Mouse (Mus musculus) heart, embryonic 16.5 days (tissue): ENCODE data around the gene Cacna2d4. TPM values are rescaled to one million over a fixed set of nuclear protein-coding genes. Genes with fewer than 3 reads are reported as not detected.

ENCODE experiments used
- ATAC-seq: fragments of 200-750 bp; cut with Nextera tagmentation; replicated peaks from 2 replicates; pipeline ENCODE4 v1.8.0; 2017; ENCODE audit warnings: moderate number of reproducible peaks; ENCODE audit not compliant: insufficient read depth, low FRiP score; ENCODE audit errors: extremely low read depth
- H3K27ac ChIP-seq: fragments of 300-500 bp; sonication (generic); 2 replicates; pipeline ENCODE4 v1.5.1; 2014; ENCODE audit warnings: mild to moderate bottlenecking, low read length, control low read depth, moderate library complexity
- H3K27me3 ChIP-seq: fragments of 300-500 bp; sonication (generic); 2 replicates; pipeline ENCODE4 v1.6.1; 2014; ENCODE audit warnings: low read length, mixed read lengths; ENCODE audit not compliant: control insufficient read depth, insufficient read depth
- H3K36me3 ChIP-seq: fragments of 300-500 bp; sonication (generic); 2 replicates; pipeline ENCODE4 v1.6.1; 2014; ENCODE audit not compliant: control insufficient read depth, insufficient read depth
- H3K4me1 ChIP-seq: fragments of 300-500 bp; sonication (generic); 2 replicates; pipeline ENCODE4 v1.6.1; 2014; ENCODE audit warnings: low read length, mixed read lengths; ENCODE audit not compliant: control insufficient read depth, insufficient read depth
- H3K4me2 ChIP-seq: fragments of 300-500 bp; sonication (generic); 2 replicates; pipeline ENCODE4 v1.6.1; 2014; ENCODE audit warnings: low read depth, mild to moderate bottlenecking, control low read depth, low read length
- H3K4me3 ChIP-seq: fragments of 300-500 bp; sonication (generic); 2 replicates; pipeline ENCODE4 v1.5.1; 2014; ENCODE audit warnings: mild to moderate bottlenecking, control low read depth, low read length
- H3K9ac ChIP-seq: fragments of 300-500 bp; sonication (generic); 2 replicates; pipeline ENCODE4 v1.6.1; 2014; ENCODE audit warnings: low read length, control low read depth
- H3K9me3 ChIP-seq: fragments of 300-500 bp; sonication (generic); replicated peaks from 2 replicates; pipeline ENCODE4 v1.6.1; 2016; ENCODE audit warnings: low read length; ENCODE audit not compliant: control insufficient read depth
- WGBS: fragments of 180-500 bp; shearing (Covaris S2); extraction: QIAGEN DNeasy Blood & Tissue Kit; methylation state at CpG from one replicate; pipeline ENCODE4 v1.1.7; 2014; 5-methylcytosine and 5-hydroxymethylcytosine counted together
- polyA plus RNA-seq: library from polyadenylated mRNA; unstranded; fragments of >200 nt; fragmentation: Nextera tagmentation; extraction: Ambion mirVana; gene quantifications from 2 replicates; pipeline ENCODE4 v1.2.1, GENCODE M21; 2015

The Cacna2d4 gene
- polyA plus RNA-seq, result 0.36 and 0.45 TPM in 2 replicates

DNA sequence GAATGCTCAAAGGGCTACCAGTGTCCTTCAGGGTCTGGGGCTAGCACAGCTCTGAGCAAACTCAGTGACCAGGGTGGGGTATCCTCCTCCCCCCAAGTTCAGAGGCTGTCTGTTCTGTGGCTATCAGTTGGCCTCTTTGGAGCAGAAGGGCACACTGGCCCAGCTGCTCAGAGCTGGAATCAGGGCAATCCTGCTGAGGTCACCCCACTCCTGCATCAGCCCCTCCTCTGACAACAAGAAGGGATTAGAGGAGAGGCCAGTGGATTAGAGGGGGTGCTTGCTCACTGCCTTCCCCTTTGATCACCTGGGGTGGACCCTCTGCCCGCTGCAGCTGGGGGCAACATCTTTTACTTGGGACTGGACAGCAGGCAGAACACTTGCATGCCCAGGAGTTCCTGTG, at the start of gene Cacna2d4:
Gene Cacna2d4, plus strand, starts transcription at position 286 of the 400 bp plus-strand sequence.
- no peak within 1 kb of the TSS for H3K27ac ChIP-seq
- no peaks in the 10 kb centered on the region; the same call in 1 of the 2 replicates for H3K4me1 ChIP-seq
- H3K4me3 ChIP-seq, result no peak within 1 kb of the TSS
- ATAC-seq, result no peak
- H3K36me3 ChIP-seq, result no peaks in the 10 kb centered on the region
- no peak within 1 kb of the TSS for H3K9ac ChIP-seq
- WGBS, result 33% methylated on average over 1 of the region's 1 CpGs
- no peaks in the 10 kb centered on the region for H3K9me3 ChIP-seq
- H3K4me2 ChIP-seq, result no peak within 1 kb of the TSS
- peaks cover 2% of the 10 kb centered on the region; the same call in 1 of the 2 replicates for H3K27me3 ChIP-seq

DNA sequence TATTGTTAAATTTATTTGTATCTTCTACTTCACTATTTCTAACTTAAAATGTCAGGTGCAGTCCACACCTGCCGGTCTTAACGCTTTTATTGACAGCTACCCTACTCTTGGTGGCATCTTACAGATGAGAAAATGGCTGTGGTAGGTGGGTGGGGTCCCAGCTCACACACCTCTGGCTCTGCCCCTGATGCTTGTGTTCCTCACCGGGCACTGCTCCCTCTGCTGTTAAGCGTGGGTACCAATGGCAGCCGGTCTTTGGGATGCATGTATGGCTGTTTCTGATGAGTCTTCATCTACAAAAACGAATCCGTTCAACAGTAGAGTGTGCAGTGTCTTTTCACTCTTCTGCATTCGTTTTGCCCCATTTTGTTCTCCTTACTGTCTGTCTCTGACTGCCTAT, 49.7 kb upstream of the Cacna2d4 start:
- Histone ChIP-seq H3K9ac (no peak overlapping the region), H3K9me3 (no peaks in the 10 kb centered on the region), H3K27me3 (no peaks in the 10 kb centered on the region), H3K4me3 (no peak overlapping the region), H3K4me1 (peaks cover 51% of the 10 kb centered on the region), H3K36me3 (peaks cover 8% of the 10 kb centered on the region; the same call in 1 of the 2 replicates), H3K27ac (no peak overlapping the region), H3K4me2 (no peak overlapping the region)
- ATAC-seq, result no peak
- WGBS, result 64% methylated on average over 8 of the region's 8 CpGs

DNA sequence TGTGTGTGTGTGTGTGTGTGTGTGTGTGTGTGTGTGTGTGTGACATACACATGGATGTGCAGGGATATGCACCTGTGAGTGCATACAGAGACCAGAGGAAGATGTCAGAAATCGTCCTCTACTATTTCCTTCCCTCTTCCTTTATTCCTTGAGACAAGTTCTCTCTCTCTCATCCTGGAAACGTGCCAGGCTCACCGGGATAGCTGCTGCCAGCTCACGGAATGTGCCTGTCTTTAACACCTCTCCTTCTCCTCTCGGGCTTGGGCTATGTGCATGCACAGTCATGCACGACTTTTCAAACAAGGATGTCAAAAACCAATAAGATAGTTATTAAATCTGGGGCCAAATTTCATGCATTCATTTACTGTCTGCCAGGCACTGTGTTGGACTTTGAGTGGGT, 48.7 kb upstream of the Cacna2d4 start:
- Histone ChIP-seq H3K4me2 (no peak overlapping the region), H3K4me3 (no peak overlapping the region), H3K9ac (no peak overlapping the region), H3K27ac (no peak overlapping the region), H3K27me3 (no peaks in the 10 kb centered on the region), H3K9me3 (no peaks in the 10 kb centered on the region), H3K36me3 (peaks cover 12% of the 10 kb centered on the region; the same call in 1 of the 2 replicates), H3K4me1 (peaks cover 44% of the 10 kb centered on the region)
- no peak for ATAC-seq
- 34% methylated on average over 6 of the region's 6 CpGs for WGBS

DNA sequence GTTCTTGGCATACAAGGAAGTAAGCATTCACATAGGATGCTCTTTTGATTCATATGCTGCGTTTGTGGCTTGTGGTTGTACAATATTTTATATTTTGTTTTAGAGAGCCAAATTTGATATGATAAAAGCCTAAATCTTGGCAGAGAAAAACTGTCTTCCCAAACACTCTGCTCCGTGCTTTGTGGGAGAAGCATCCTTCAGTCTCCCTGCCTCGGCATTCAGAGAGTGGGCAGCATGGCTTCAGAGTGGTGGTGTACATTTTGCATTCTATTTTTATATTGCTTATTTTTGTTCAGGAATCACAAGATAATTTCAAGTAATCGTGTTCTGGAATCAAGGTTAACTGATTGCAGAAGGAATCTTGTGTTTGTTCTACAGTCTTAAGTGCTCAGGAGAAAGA, 44.8 kb upstream of the Cacna2d4 start:
- Histone ChIP-seq H3K4me3 (peak overlapping the region; percentile 70), H3K27me3 (no peaks in the 10 kb centered on the region)

DNA sequence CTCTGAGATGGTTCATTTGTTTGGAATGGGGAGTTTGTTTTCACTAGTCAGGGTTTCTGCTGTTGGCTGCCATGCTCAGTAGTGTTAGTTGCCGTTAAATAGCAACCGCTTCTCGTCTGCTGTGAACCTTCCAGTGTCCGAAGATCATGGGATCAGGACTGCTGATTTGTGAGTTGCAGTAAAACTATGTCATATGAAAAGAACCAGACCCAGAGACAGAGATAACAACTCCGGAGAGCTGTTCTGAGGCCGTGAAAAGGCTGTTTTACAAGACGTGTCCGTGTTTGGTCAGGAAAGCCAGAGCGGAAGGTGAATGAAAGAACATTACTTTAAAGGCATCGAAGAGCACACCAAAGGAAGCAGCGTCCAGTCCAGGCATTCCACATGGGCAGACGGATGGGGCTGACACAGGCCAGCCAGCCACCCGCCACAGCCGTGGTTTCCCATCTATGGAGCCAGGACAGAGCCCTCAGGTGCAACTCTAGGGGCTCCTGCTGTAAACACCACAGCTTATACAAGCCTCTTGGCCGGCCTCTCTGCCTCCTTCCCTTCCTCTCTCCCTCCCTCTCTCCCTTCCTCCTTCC, 42.7 kb upstream of the Cacna2d4 start:
- 30% methylated on average over 15 of the region's 15 CpGs for WGBS
- ATAC-seq, result peak; percentile 45
- Histone ChIP-seq H3K27ac (peak overlapping the region; percentile 99), H3K4me2 (peak overlapping the region; percentile 66), H3K4me3 (peak overlapping the region; percentile 70), H3K27me3 (no peaks in the 10 kb centered on the region), H3K36me3 (0 out of 2 replicates have a peak, but pooled peaks cover 10% of the 10 kb centered on the region), H3K4me1 (peaks cover 33% of the 10 kb centered on the region), H3K9ac (peak overlapping the region; percentile 86), H3K9me3 (no peaks in the 10 kb centered on the region)

More for the DNA sequence above, 44.8 kb upstream of the Cacna2d4 start:
- no peak for ATAC-seq
- Histone ChIP-seq H3K36me3 (peaks cover 13% of the 10 kb centered on the region; the same call in 1 of the 2 replicates), H3K9me3 (no peaks in the 10 kb centered on the region), H3K27ac (peak overlapping the region; percentile 99), H3K4me1 (peaks cover 28% of the 10 kb centered on the region), H3K4me2 (peak overlapping the region; percentile 66), H3K9ac (peak overlapping the region; percentile 53)
- WGBS, result 54% methylated on average over 4 of the region's 4 CpGs

DNA sequence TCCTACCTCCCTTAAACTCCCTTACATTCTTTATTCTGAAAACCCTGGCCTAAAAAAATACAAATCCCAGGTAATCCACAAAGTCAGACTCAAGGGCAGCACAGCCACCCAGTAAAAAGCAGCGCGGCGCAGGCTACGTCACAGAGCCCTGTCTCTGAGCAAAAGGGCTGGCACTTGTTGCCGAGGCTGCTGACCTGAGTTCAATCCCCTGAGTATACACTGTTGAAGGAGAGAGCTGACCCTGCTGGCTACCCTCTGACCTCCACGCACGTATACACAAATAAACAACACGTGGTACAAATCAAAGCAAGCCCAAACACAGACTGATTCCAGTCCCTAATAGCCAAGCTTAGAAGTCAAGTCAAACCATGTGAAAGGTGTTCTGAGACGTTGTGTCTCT, 42.2 kb upstream of the Cacna2d4 start:
- Histone ChIP-seq H3K4me1 (peaks cover 37% of the 10 kb centered on the region), H3K9me3 (no peaks in the 10 kb centered on the region), H3K4me3 (peak overlapping the region; percentile 70)

DNA sequence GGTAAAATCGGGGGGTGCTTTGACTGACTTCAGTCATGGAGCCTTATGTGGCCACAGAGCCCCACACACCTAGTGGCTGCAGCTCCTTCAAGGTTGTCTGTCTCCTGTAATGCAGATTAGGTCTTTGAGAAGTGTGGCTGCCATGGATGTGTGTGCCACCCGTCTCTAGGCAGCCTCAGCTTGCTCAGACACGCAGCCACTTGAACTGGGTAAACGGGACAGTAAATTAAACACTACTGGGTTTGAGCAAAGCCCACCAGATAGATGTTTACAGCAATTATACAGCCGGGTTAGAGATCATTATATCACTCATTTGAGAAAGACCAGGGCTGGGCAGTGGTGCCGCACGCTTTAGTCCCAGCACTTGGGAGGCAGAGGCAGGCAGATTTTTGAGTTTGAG, 41.7 kb upstream of the Cacna2d4 start:
- Histone ChIP-seq H3K9ac (peak overlapping the region; percentile 86), H3K4me1 (peaks cover 40% of the 10 kb centered on the region), H3K4me2 (peak overlapping the region; percentile 66), H3K9me3 (no peaks in the 10 kb centered on the region), H3K4me3 (peak overlapping the region; percentile 70), H3K27ac (peak overlapping the region; percentile 99), H3K27me3 (no peaks in the 10 kb centered on the region), H3K36me3 (0 out of 2 replicates have a peak, but pooled peaks cover 9% of the 10 kb centered on the region)
- WGBS, result 41% methylated on average over 7 of the region's 7 CpGs
- ATAC-seq, result no peak

More for the DNA sequence above, 42.2 kb upstream of the Cacna2d4 start:
- Histone ChIP-seq H3K27me3 (no peaks in the 10 kb centered on the region), H3K27ac (peak overlapping the region; percentile 99), H3K4me2 (peak overlapping the region; percentile 66), H3K36me3 (0 out of 2 replicates have a peak, but pooled peaks cover 10% of the 10 kb centered on the region), H3K9ac (peak overlapping the region; percentile 86)
- WGBS, result 36% methylated on average over 9 of the region's 9 CpGs
- no peak for ATAC-seq

DNA sequence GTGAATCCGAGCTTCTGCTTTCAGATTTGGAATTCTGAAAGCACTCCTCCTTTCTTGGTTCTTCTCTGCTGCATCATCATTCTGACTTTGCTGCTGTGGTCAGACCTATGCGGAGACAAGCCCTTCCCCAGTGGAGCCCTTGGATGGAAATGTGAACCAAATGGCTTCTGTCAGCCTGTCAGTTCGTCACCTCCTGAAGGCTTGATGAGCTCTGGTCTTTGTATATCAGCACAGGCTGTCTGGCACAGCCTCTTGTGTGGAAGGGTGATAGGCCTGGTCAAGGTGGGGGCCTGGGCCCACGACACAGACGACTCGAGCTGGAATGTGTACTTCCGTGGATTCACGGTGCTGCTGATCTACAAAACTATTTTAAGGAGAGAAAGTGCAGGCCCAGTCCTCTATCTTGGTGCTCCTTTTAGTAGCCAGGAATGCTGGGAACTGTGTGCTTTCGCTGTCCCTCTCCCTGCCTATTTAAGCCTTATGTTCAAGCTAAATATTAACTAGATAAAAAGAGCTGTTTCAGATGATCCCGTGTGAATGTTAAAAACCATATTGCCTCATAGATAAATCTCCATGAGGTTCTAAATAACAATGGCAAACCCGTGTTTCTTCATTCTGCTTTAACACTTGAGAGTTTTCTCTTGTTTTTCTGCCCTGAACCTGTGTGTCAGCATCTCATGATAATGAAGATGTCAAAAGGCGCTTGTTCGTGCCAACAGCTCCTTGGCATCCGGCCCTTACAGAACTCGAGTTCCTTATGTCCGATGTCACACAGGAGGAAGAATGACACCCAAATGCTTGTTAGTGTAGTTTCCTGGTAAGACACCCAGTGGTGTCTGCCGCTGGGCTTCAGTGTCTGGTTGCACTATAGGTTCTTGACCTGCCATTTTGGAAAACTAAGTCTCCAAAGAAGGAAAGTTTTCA, 39.7 kb upstream of the Cacna2d4 start, which contains the start of gene Cacna1c:
Gene Cacna1c, minus strand, starts transcription at position 37 of the 924 bp plus-strand sequence.
- Histone ChIP-seq H3K4me2 (peak within 1 kb of the TSS; percentile 66), H3K9me3 (no peaks in the 10 kb centered on the region)

More for the DNA sequence above, 39.7 kb upstream of the Cacna2d4 start, which contains the start of gene Cacna1c:
- Histone ChIP-seq H3K36me3 (0 out of 2 replicates have a peak, but pooled peaks cover 5% of the 10 kb centered on the region), H3K4me1 (peaks cover 43% of the 10 kb centered on the region), H3K27ac (peak within 1 kb of the TSS; percentile 99), H3K4me3 (peak within 1 kb of the TSS; percentile 70), H3K9ac (peak within 1 kb of the TSS; percentile 86), H3K27me3 (no peaks in the 10 kb centered on the region)
- ATAC-seq, result peak; percentile 93
- WGBS, result 20% methylated on average over 17 of the region's 17 CpGs
